Comparison of ENCODE assay signal across 8 mouse cellular contexts in the genomic region with DNA sequence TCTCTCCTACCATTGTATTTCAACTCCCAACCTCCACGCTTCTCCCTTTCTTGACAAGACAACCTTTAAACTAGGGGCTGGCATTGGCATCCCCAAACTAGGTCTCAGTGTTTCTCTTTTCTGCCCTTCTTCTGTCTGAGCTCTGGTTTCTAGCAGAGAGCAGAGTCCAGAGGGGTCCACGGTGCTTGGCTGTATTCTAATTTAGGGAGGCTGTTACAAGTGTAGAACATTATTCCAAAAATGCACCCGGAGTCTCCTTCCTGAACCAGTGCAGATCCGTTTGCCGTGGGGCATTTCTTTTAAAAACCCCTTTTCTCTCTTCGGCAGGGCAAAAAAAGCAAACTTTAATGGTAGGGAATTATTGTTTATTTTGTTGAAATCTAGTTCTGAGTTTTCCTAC. TPM values are rescaled to one million over a fixed set of nuclear protein-coding genes. Genes with fewer than 3 reads are reported as not detected.
A peak's percentile ranks its signal among the peaks of the same experiment; 100 is the strongest.
DNase-seq lines count a peak whose midpoint lies in the region; ATAC-seq and TF ChIP-seq lines count a peak whose summit lies in the region.

No protein-coding gene starts in this region.

- H3K9me3 ChIP-seq in embryonic facial prominence, embryonic 14.5 days (ENCODE audit: control insufficient read depth, low read length), result no peaks in the 10 kb centered on the region
- no peaks in the 10 kb centered on the region for H3K9me3 ChIP-seq in hindbrain, embryonic 15.5 days
- no peaks in the 10 kb centered on the region for H3K9me3 ChIP-seq in midbrain, embryonic 12.5 days

- TF ChIP-seq CTCF in lung, adult 2 months (IDR thresholded peaks at IDR 0.05; ENCODE audit: insufficient read depth, low read length), result no peak

- H3K36me3 ChIP-seq in embryonic facial prominence, embryonic 14.5 days (ENCODE audit: control insufficient read depth, insufficient read depth, low read length), result peaks cover 16% of the 10 kb centered on the region
- no peaks in the 10 kb centered on the region for H3K36me3 ChIP-seq in hindbrain, embryonic 15.5 days
- H3K36me3 ChIP-seq in midbrain, embryonic 12.5 days, result peaks cover 12% of the 10 kb centered on the region; the same call in 1 of the 2 replicates

- H3K4me1 ChIP-seq in lung, adult 2 months (ENCODE audit: control insufficient read depth, insufficient read depth, low read length), result peaks cover 24% of the 10 kb centered on the region
- H3K4me1 ChIP-seq in embryonic facial prominence, embryonic 14.5 days (ENCODE audit: control insufficient read depth, insufficient read depth, low read length), result peaks cover 46% of the 10 kb centered on the region
- peaks cover 48% of the 10 kb centered on the region for H3K4me1 ChIP-seq in hindbrain, embryonic 15.5 days (replicated peaks)
- H3K4me1 ChIP-seq in midbrain, embryonic 12.5 days, result peaks cover 47% of the 10 kb centered on the region

- H3K4me2 ChIP-seq in embryonic facial prominence, embryonic 14.5 days (ENCODE audit: low read depth, low read length), result peak overlapping the region; percentile 78
- peak overlapping the region; percentile 85 for H3K4me2 ChIP-seq in hindbrain, embryonic 15.5 days
- H3K4me2 ChIP-seq in midbrain, embryonic 12.5 days (replicated peaks), result peak overlapping the region; percentile 89

- peak overlapping the region; percentile 99 for H3K27ac ChIP-seq in embryonic facial prominence, embryonic 14.5 days (replicated peaks; ENCODE audit: low read depth, low read length)
- H3K27ac ChIP-seq in hindbrain, embryonic 15.5 days (replicated peaks), result peak overlapping the region; percentile 99
- H3K27ac ChIP-seq in midbrain, embryonic 12.5 days (replicated peaks), result peak overlapping the region; percentile 99

- peak overlapping the region; percentile 14 for H3K4me3 ChIP-seq in lung, adult 2 months (replicated peaks; ENCODE audit: extremely low read depth, low read depth, low read length)
- peak overlapping the region; percentile 98 for H3K4me3 ChIP-seq in embryonic facial prominence, embryonic 14.5 days (ENCODE audit: low read depth, low read length)
- peak overlapping the region; percentile 96 for H3K4me3 ChIP-seq in hindbrain, embryonic 15.5 days
- peak overlapping the region; percentile 100 for H3K4me3 ChIP-seq in midbrain, embryonic 12.5 days

- ATAC-seq in embryonic facial prominence, embryonic 14.5 days (ENCODE audit: low read depth), result no peak
- ATAC-seq in hindbrain, embryonic 15.5 days (ENCODE audit: low FRiP score, low read depth), result no peak
- ATAC-seq in midbrain, embryonic 12.5 days (ENCODE audit: low FRiP score, low read depth), result no peak

- H3K27me3 ChIP-seq in embryonic facial prominence, embryonic 14.5 days (replicated peaks; ENCODE audit: control insufficient read depth, insufficient read depth, low read length), result no peaks in the 10 kb centered on the region
- no peaks in the 10 kb centered on the region for H3K27me3 ChIP-seq in hindbrain, embryonic 15.5 days
- H3K27me3 ChIP-seq in midbrain, embryonic 12.5 days, result no peaks in the 10 kb centered on the region

- intact Hi-C loops in left cerebral cortex, postnatal 4 days (cut with DNase I), result loop anchor here (1.0 to 5.0 kb wide), 2 partner anchors 70 to 253 kb away; no protein-coding TSS in a partner anchor

- TF ChIP-seq POLR2A in lung, adult 2 months (IDR thresholded peaks at IDR 0.05; ENCODE audit: borderline replicate concordance, extremely low read depth, low read depth, low read length), result no peak

- 3% methylated on average over 6 of the region's 6 CpGs for WGBS in lung, adult 2 months
- WGBS in embryonic facial prominence, embryonic 14.5 days, result 0% methylated on average over 6 of the region's 6 CpGs
- 0% methylated on average over 6 of the region's 6 CpGs for WGBS in hindbrain, embryonic 15.5 days
- under 1% methylated on average over 6 of the region's 6 CpGs for WGBS in midbrain, embryonic 12.5 days

- DNase-seq in lung, adult 2 months, result peak; percentile 35
- no peak for DNase-seq in lung, postnatal 4 days
- DNase-seq in embryonic facial prominence, embryonic 14.5 days (ENCODE audit: low spot score), result peak; percentile 40
- no peak for DNase-seq in left cerebral cortex, postnatal 4 days
- no peak for DNase-seq in urinary bladder, postnatal 25 days (ENCODE audit: low spot score)
- DNase-seq in testis, postnatal 14 days (ENCODE audit: low spot score), result no peak

- H3K9ac ChIP-seq in embryonic facial prominence, embryonic 14.5 days (ENCODE audit: low read depth, low read length), result peak overlapping the region; percentile 38
- peak overlapping the region; percentile 14; the same call in 1 of the 2 replicates for H3K9ac ChIP-seq in hindbrain, embryonic 15.5 days
- H3K9ac ChIP-seq in midbrain, embryonic 12.5 days (replicated peaks), result 0 out of 2 replicates have a peak overlapping the region, but pooled peaks have one; percentile 8

RNA-seq across cellular contexts. Expression of gene Ssbp3, which starts 0.7 kb away (rescaled TPM):
- polyA plus RNA-seq in lung, adult 2 months (2012; rRNA removed), result 41.0 and 43.2 TPM in 2 replicates
- polyA plus RNA-seq in embryonic facial prominence, embryonic 14.5 days (2014; fragmentation: Nextera tagmentation; extraction: Ambion mirVana), result 72.9 and 88.2 TPM in 2 replicates
- polyA plus RNA-seq in hindbrain, embryonic 15.5 days (2015; fragmentation: Nextera tagmentation; extraction: Ambion mirVana), result 143 and 151 TPM in 2 replicates
- 277 and 309 TPM in 2 replicates for polyA plus RNA-seq in midbrain, embryonic 12.5 days (2016; fragmentation: Nextera tagmentation; extraction: Ambion mirVana)
- total RNA-seq in left cerebral cortex, postnatal 4 days (2021), result 100 to 1,000 TPM; 146 to 149 TPM

Comparison
In these comparisons a context has a peak if more than half of its experiments do, and no peak if none do; other contexts are left out.
1. DNase-seq: peak in lung, adult 2 months (single experiment) and embryonic facial prominence, embryonic 14.5 days (single experiment); none in lung, postnatal 4 days (0 of 2), left cerebral cortex, postnatal 4 days (single experiment), urinary bladder, postnatal 25 days (single experiment) and testis, postnatal 14 days (single experiment).
2. H3K4me3 ChIP-seq: peak in every context shown above with its lines; median percentile 100 in midbrain, embryonic 12.5 days; 98 in embryonic facial prominence, embryonic 14.5 days; 96 in hindbrain, embryonic 15.5 days; 14 in lung, adult 2 months.
3. Peak in every context shown above with its lines, with median percentiles within 50 percentile points of each other: H3K27ac ChIP-seq, H3K4me2 ChIP-seq and H3K9ac ChIP-seq.